Mouse (Mus musculus): Measurements from ENCODE around the gene Coro7. TPM values are rescaled to one million over a fixed set of nuclear protein-coding genes. Genes with fewer than 3 reads are reported as not detected.

The Coro7 gene
- polyA plus RNA-seq, 1 experiment from 2014 or later: 15.0 TPM

DNA sequence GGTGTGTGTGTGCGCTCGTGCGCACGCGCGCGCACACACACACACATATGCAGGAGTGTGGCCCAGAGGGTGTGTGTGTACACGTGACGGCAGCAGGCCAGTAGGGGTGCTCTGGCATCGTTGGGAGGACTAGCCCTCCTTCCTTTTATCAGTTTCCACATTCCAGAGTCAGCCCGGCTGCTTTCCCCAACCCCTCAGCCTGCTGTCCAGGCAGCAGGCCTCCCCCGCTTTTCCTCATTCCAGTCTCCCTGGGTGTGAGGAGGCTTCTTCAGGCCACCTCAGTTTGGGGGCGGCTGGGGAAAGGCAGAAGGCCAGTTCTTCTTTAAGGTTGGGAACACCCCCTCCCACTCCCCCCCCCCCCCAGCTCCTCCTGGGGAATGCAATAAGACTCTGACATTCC lies 37.4 kb downstream of the Coro7 start:
- Histone ChIP-seq H3K9ac (replicated peaks; ENCODE audit: low read depth, low read length) (0 out of 2 replicates have a peak overlapping the region, but pooled peaks have one; percentile 3), H3K27ac (ENCODE audit: low read length) (peak overlapping the region; percentile 93), H3K4me3 (ENCODE audit: low read depth, low read length) (peak overlapping the region; percentile 72), H3K36me3 (ENCODE audit: control insufficient read depth, insufficient read depth, low read length) (no peaks in the 10 kb centered on the region; the same call in 1 of the 2 replicates), H3K4me1 (ENCODE audit: control insufficient read depth, insufficient read depth, low read length) (peaks cover 47% of the 10 kb centered on the region), H3K4me2 (replicated peaks; ENCODE audit: low read depth, low read length) (peak overlapping the region; percentile 52), H3K9me3 (ENCODE audit: control insufficient read depth, low read depth, low read length) (no peaks in the 10 kb centered on the region), H3K27me3 (ENCODE audit: control insufficient read depth, insufficient read depth, low read length) (no peaks in the 10 kb centered on the region)
- WGBS: 14% methylated on average over 13 of the region's 13 CpGs
- ATAC-seq (ENCODE audit: insufficient number of reproducible peaks, insufficient read depth, low FRiP score, low read depth): peak; percentile 68

- WGBS: 21% methylated on average over 3 of the region's 3 CpGs
- Histone ChIP-seq H3K36me3 (ENCODE audit: control insufficient read depth, insufficient read depth, low read length) (no peaks in the 10 kb centered on the region; the same call in 1 of the 2 replicates), H3K9ac (replicated peaks; ENCODE audit: low read depth, low read length) (no peak overlapping the region), H3K4me1 (ENCODE audit: control insufficient read depth, insufficient read depth, low read length) (peaks cover 38% of the 10 kb centered on the region), H3K27ac (ENCODE audit: low read length) (peak overlapping the region; percentile 93; the same call in 1 of the 2 replicates), H3K9me3 (ENCODE audit: control insufficient read depth, low read depth, low read length) (no peaks in the 10 kb centered on the region), H3K4me3 (ENCODE audit: low read depth, low read length) (peak overlapping the region; percentile 72), H3K4me2 (replicated peaks; ENCODE audit: low read depth, low read length) (peak overlapping the region; percentile 52), H3K27me3 (ENCODE audit: control insufficient read depth, insufficient read depth, low read length) (no peaks in the 10 kb centered on the region)
- no peak for ATAC-seq (ENCODE audit: insufficient number of reproducible peaks, insufficient read depth, low FRiP score, low read depth)
Observed at GRCm38 (mm10) chr16:4641119-4641838, 38.3 kb downstream of the Coro7 start.

GRCm38 (mm10) chr16:4640267-4641005 lies 39.1 kb downstream of the Coro7 start:
- H3K4me1 ChIP-seq (ENCODE audit: control insufficient read depth, insufficient read depth, low read length): peaks cover 38% of the 10 kb centered on the region
- no peaks in the 10 kb centered on the region for H3K27me3 ChIP-seq (ENCODE audit: control insufficient read depth, insufficient read depth, low read length)
- WGBS: 1% methylated on average over 17 of the region's 17 CpGs
- H3K27ac ChIP-seq (ENCODE audit: low read length): peak overlapping the region; percentile 93
- ATAC-seq (ENCODE audit: insufficient number of reproducible peaks, insufficient read depth, low FRiP score, low read depth): peak; percentile 24
- H3K36me3 ChIP-seq (ENCODE audit: control insufficient read depth, insufficient read depth, low read length): no peaks in the 10 kb centered on the region; the same call in 1 of the 2 replicates
- H3K9ac ChIP-seq (replicated peaks; ENCODE audit: low read depth, low read length): peak overlapping the region; percentile 82
- H3K4me3 ChIP-seq (ENCODE audit: low read depth, low read length): peak overlapping the region; percentile 72
- no peaks in the 10 kb centered on the region for H3K9me3 ChIP-seq (ENCODE audit: control insufficient read depth, low read depth, low read length)
- peak overlapping the region; percentile 52 for H3K4me2 ChIP-seq (replicated peaks; ENCODE audit: low read depth, low read length)

DNA sequence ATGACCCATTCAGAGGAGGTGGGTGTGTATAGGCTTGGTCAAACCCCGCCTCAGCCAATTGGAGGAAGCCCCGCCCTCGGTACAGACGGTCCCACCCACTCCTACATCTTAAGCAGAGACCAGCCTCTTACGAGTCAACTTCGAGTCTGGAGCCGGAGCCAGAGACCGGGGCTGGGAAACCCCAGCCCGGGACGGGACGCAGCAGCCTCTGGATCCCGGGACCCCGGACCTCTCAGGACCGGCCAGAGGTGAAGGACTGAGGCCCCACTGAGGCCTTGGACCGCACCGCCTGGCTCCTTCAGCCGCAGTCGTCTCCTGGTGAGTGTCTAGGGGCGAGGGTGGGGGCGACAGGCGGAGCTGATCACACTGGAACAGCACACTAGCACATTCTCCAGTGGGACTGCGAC lies 39.7 kb downstream of the Coro7 start, which contains the start of the genes Vasn and Dnaja3:
Gene Vasn, plus strand, starts transcription at position 111 of the 407 bp plus-strand sequence.
Gene Dnaja3, plus strand, starts transcription at position 159 of the 407 bp plus-strand sequence.
- ATAC-seq (ENCODE audit: insufficient number of reproducible peaks, insufficient read depth, low FRiP score, low read depth): peak; percentile 94
- peak within 1 kb of the TSS; percentile 72 for H3K4me3 ChIP-seq (ENCODE audit: low read depth, low read length)
- H3K27ac ChIP-seq (ENCODE audit: low read length): peak within 1 kb of the TSS; percentile 93
- no peaks in the 10 kb centered on the region; the same call in 1 of the 2 replicates for H3K36me3 ChIP-seq (ENCODE audit: control insufficient read depth, insufficient read depth, low read length)
- no peaks in the 10 kb centered on the region for H3K27me3 ChIP-seq (ENCODE audit: control insufficient read depth, insufficient read depth, low read length)
- peak within 1 kb of the TSS; percentile 52 for H3K4me2 ChIP-seq (replicated peaks; ENCODE audit: low read depth, low read length)
- no peaks in the 10 kb centered on the region for H3K9me3 ChIP-seq (ENCODE audit: control insufficient read depth, low read depth, low read length)
- WGBS: under 1% methylated on average over 22 of the region's 22 CpGs
- H3K4me1 ChIP-seq (ENCODE audit: control insufficient read depth, insufficient read depth, low read length): peaks cover 38% of the 10 kb centered on the region
- peak within 1 kb of the TSS; percentile 82 for H3K9ac ChIP-seq (replicated peaks; ENCODE audit: low read depth, low read length)

DNA sequence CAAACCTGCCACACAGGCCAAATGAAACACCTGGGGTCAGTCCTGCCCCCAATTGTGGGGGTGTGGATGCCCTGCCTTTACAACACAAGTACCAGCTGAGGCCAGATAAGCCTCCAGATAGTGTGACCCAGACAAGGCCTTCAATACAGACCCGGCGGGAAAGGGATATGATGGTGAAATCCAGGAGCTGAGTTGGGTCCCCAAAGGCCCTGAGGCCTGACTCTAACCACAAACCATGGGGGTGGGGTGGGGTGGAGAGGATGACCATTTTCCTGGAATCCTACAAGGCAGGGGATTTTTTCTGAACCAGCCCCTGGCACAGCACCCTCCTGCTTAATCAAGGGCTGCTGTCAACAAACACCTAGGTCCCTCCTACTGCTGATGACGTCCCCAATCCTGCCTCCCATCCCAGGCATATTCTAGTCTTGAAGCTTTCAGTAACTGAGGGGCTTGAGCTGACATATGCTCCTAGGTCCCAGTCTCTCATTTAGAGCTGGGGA lies 40.6 kb downstream of the Coro7 start:
- Histone ChIP-seq H3K9ac (replicated peaks; ENCODE audit: low read depth, low read length) (no peak overlapping the region), H3K27me3 (ENCODE audit: control insufficient read depth, insufficient read depth, low read length) (no peaks in the 10 kb centered on the region), H3K4me2 (replicated peaks; ENCODE audit: low read depth, low read length) (no peak overlapping the region), H3K4me3 (ENCODE audit: low read depth, low read length) (no peak overlapping the region), H3K27ac (ENCODE audit: low read length) (no peak overlapping the region), H3K4me1 (ENCODE audit: control insufficient read depth, insufficient read depth, low read length) (peaks cover 32% of the 10 kb centered on the region), H3K9me3 (ENCODE audit: control insufficient read depth, low read depth, low read length) (no peaks in the 10 kb centered on the region), H3K36me3 (ENCODE audit: control insufficient read depth, insufficient read depth, low read length) (no peaks in the 10 kb centered on the region; the same call in 1 of the 2 replicates)
- ATAC-seq (ENCODE audit: insufficient number of reproducible peaks, insufficient read depth, low FRiP score, low read depth): no peak
- 86% methylated on average over 3 of the region's 3 CpGs for WGBS

DNA sequence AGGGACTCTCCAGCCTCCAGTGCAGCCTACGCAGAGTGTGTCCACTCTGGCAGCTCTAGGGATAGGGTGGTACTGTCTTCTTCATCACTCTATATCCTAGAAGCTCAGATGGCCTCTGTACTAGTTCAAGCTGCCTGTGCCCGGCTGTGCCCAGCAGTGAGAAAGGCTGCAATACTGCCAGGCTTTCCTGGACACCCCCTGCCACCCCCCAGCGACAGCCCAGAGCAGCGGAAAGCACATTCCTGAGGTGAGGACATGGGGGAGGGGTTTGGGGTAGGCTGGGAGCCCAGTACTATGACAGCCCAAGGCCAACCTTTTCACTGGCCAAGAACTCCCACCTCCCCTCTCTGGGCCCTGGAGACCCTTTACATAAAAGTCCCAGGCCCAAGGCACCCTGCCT lies 43.8 kb downstream of the Coro7 start:
- H3K9ac ChIP-seq (replicated peaks; ENCODE audit: low read depth, low read length): no peak overlapping the region
- no peak overlapping the region for H3K4me2 ChIP-seq (replicated peaks; ENCODE audit: low read depth, low read length)
- no peaks in the 10 kb centered on the region for H3K9me3 ChIP-seq (ENCODE audit: control insufficient read depth, low read depth, low read length)
- H3K4me1 ChIP-seq (ENCODE audit: control insufficient read depth, insufficient read depth, low read length): 0 out of 2 replicates have a peak, but pooled peaks cover 3% of the 10 kb centered on the region
- no peaks in the 10 kb centered on the region for H3K27me3 ChIP-seq (ENCODE audit: control insufficient read depth, insufficient read depth, low read length)
- H3K27ac ChIP-seq (ENCODE audit: low read length): no peak overlapping the region
- peaks cover 6% of the 10 kb centered on the region for H3K36me3 ChIP-seq (ENCODE audit: control insufficient read depth, insufficient read depth, low read length)
- H3K4me3 ChIP-seq (ENCODE audit: low read depth, low read length): no peak overlapping the region
- WGBS: 75% methylated on average over 4 of the region's 4 CpGs
- no peak for ATAC-seq (ENCODE audit: insufficient number of reproducible peaks, insufficient read depth, low FRiP score, low read depth)

GRCm38 (mm10) chr16:4634681-4635080 lies 44.9 kb downstream of the Coro7 start:
- Histone ChIP-seq H3K36me3 (ENCODE audit: control insufficient read depth, insufficient read depth, low read length) (peaks cover 6% of the 10 kb centered on the region), H3K4me3 (ENCODE audit: low read depth, low read length) (no peak overlapping the region), H3K27me3 (ENCODE audit: control insufficient read depth, insufficient read depth, low read length) (no peaks in the 10 kb centered on the region), H3K9ac (replicated peaks; ENCODE audit: low read depth, low read length) (no peak overlapping the region), H3K9me3 (ENCODE audit: control insufficient read depth, low read depth, low read length) (no peaks in the 10 kb centered on the region), H3K4me1 (ENCODE audit: control insufficient read depth, insufficient read depth, low read length) (0 out of 2 replicates have a peak, but pooled peaks cover 3% of the 10 kb centered on the region), H3K27ac (ENCODE audit: low read length) (no peak overlapping the region), H3K4me2 (replicated peaks; ENCODE audit: low read depth, low read length) (no peak overlapping the region)
- WGBS: 87% methylated on average over 9 of the region's 9 CpGs
- no peak for ATAC-seq (ENCODE audit: insufficient number of reproducible peaks, insufficient read depth, low FRiP score, low read depth)

- Histone ChIP-seq H3K9me3 (ENCODE audit: control insufficient read depth, low read depth, low read length) (no peaks in the 10 kb centered on the region), H3K27me3 (ENCODE audit: control insufficient read depth, insufficient read depth, low read length) (no peaks in the 10 kb centered on the region), H3K4me1 (ENCODE audit: control insufficient read depth, insufficient read depth, low read length) (no peaks in the 10 kb centered on the region), H3K4me3 (ENCODE audit: low read depth, low read length) (no peak overlapping the region), H3K27ac (ENCODE audit: low read length) (no peak overlapping the region), H3K4me2 (replicated peaks; ENCODE audit: low read depth, low read length) (no peak overlapping the region), H3K9ac (replicated peaks; ENCODE audit: low read depth, low read length) (no peak overlapping the region), H3K36me3 (ENCODE audit: control insufficient read depth, insufficient read depth, low read length) (peaks cover 6% of the 10 kb centered on the region)
- ATAC-seq (ENCODE audit: insufficient number of reproducible peaks, insufficient read depth, low FRiP score, low read depth): no peak
- WGBS: 97% methylated on average over 3 of the region's 3 CpGs
Observed at GRCm38 (mm10) chr16:4633661-4634060, 45.9 kb downstream of the Coro7 start.

All from stomach, embryonic 14.5 days (tissue).